Mouse (Mus musculus): ENCODE measurements around the gene Tspan17. TPM values are rescaled to one million over a fixed set of nuclear protein-coding genes. Genes with fewer than 3 reads are reported as not detected.

The Tspan17 gene
- total RNA-seq, 1 experiment: 10.4 TPM

DNA sequence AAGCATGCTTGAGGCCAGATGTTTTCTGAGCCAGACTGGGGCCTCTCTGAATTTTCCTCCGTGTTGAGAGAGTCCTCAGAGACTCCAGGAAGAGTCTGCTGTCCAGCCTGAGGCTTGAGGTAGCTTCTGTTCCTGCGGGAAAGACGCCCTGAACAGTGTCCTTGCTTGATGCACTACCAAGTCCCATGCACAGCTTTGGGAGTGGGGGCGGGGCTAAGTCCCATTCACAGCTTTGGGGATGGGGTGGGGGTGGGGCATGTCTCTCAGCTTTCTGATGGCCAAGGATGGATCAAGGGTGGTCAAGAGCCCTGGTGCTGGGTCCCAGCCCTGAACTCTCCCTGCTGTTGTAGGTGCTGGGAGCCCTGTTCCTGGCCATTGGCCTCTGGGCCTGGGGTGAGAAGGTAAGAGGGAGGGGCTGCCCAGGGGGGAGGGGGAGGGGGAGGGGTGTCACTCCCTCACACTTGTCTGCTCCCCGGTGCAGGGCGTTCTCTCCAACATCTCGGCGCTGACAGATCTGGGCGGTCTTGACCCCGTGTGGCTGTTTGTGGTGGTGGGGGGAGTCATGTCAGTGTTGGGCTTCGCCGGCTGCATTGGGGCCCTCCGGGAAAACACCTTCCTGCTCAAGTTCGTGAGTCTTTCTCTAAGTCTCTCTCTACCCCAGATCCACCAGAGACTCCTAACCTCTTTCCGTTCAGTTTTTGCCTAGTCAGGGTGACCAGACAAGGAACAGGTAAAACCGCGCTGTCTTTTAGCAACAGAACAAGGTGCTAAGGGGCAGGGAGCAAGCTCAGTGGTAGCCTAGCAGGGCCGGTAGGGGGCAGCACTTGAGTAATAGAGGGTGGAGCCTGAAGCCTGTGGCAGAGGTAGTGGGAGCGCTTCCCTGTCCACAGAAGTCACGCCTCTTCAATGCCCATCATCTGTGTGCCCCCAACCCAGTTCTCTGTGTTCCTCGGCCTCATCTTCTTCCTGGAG, 3.4 kb downstream of the Tspan17 start:
- peak; percentile 84 for DNase-seq (ENCODE audit: low read depth, low spot score)
- no peaks in the 10 kb centered on the region; the same call in 1 of the 2 replicates for H3K36me3 ChIP-seq (ENCODE audit: control insufficient read depth, insufficient read depth, low read length, poor library complexity, severe bottlenecking)
- H3K9me3 ChIP-seq (ENCODE audit: control insufficient read depth, insufficient read depth, low read depth, low read length): no peaks in the 10 kb centered on the region
- peak overlapping the region; percentile 71 for H3K27ac ChIP-seq (ENCODE audit: insufficient read depth, low read depth, low read length, poor library complexity, severe bottlenecking)
- TF ChIP-seq MAFK (IDR thresholded peaks at IDR 0.05; ENCODE audit: insufficient read depth, low read depth, low read length) (peak; percentile 80), CHD2 (IDR thresholded peaks at IDR 0.05; ENCODE audit: low read depth, low read length) (no peak)
- peak overlapping the region; percentile 28 to 43; a peak in 3 of 4 replicates for H3K4me3 ChIP-seq (ENCODE audit: insufficient read depth in 1 of 2, low read depth in 1 of 2, low read length in 2 of 2, poor library complexity in 1 of 2, severe bottlenecking in 1 of 2)
- H3K4me1 ChIP-seq (ENCODE audit: control insufficient read depth in 2 of 2, insufficient read depth in 2 of 2, low read length in 2 of 2, poor library complexity in 1 of 2): peaks cover 4 to 32% of the 10 kb centered on the region in 2 experiments; a peak in 2 of 4 replicates
- in situ Hi-C loops (cut with MboI; ENCODE audit: low sequenced_read_pairs in 2 of 2, unreplicated experiment in 2 of 2): loop anchor here in 1 of 2 experiments (10.0 kb wide), 1 partner anchor 272 kb away; no protein-coding TSS in a partner anchor
- 0 out of 2 replicates have a peak overlapping the region, but pooled peaks have one; percentile 21 for H3K9ac ChIP-seq (ENCODE audit: insufficient read depth, low read depth, low read length, poor library complexity, severe bottlenecking)

DNA sequence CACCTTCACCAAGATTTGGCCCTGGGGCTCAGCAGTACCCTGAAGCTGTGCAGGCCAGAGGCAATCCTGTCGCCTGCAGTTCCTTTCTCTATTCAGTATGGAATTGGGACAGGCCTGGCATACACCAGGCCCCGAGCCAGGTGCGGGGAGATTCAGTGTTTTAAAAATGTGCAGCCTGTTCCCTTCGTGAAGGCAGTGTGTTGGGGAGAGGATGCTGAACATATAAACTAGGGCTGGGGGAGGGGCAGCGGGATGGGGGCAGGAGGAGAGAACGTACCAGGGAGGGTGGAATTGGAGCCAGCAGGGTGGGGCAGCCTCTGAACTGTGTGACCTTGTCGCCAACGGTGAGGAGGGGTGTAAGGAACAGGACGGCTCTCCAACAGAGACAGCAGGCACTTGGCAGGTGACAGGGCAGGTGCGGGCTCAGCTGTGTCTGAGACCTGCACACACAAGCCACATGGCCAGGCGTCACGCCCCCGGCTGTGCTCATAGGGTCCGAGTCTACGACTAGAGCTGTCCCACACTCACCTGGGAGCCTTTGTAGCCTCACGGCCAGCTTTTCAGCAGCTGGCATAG, 4.9 kb downstream of the Tspan17 start:
- TF ChIP-seq ZNF384 (IDR thresholded peaks at IDR 0.05; ENCODE audit: low read depth, low read length) (no peak), CHD2 (IDR thresholded peaks at IDR 0.05; ENCODE audit: low read depth, low read length) (no peak), ZC3H11A (IDR thresholded peaks at IDR 0.05; ENCODE audit: borderline replicate concordance, low read depth, low read length) (no peak), MAFK (IDR thresholded peaks at IDR 0.05; ENCODE audit: insufficient read depth, low read depth, low read length) (no peak), HCFC1 (IDR thresholded peaks at IDR 0.05; ENCODE audit: borderline replicate concordance, insufficient read depth, low read length) (no peak)
- no peaks in the 10 kb centered on the region; the same call in 1 of the 2 replicates for H3K36me3 ChIP-seq (ENCODE audit: control insufficient read depth, insufficient read depth, low read length, poor library complexity, severe bottlenecking)
- no peak overlapping the region for H3K4me3 ChIP-seq (ENCODE audit: insufficient read depth in 1 of 2, low read depth in 1 of 2, low read length in 2 of 2, poor library complexity in 1 of 2, severe bottlenecking in 1 of 2)
- H3K27ac ChIP-seq (ENCODE audit: insufficient read depth, low read depth, low read length, poor library complexity, severe bottlenecking): no peak overlapping the region
- H3K4me1 ChIP-seq (ENCODE audit: control insufficient read depth in 2 of 2, insufficient read depth in 2 of 2, low read length in 2 of 2, poor library complexity in 1 of 2): peaks cover 0 to 27% of the 10 kb centered on the region in 2 experiments; a peak in 2 of 4 replicates
- DNase-seq (ENCODE audit: low read depth, low spot score): no peak
- H3K9ac ChIP-seq (ENCODE audit: insufficient read depth, low read depth, low read length, poor library complexity, severe bottlenecking): no peak overlapping the region
- H3K9me3 ChIP-seq (ENCODE audit: control insufficient read depth, insufficient read depth, low read depth, low read length): no peaks in the 10 kb centered on the region
- in situ Hi-C loops (cut with MboI; ENCODE audit: low sequenced_read_pairs in 2 of 2, unreplicated experiment in 2 of 2): loop anchor here in 1 of 2 experiments (10.0 kb wide), 1 partner anchor 271 kb away; no protein-coding TSS in a partner anchor

DNA sequence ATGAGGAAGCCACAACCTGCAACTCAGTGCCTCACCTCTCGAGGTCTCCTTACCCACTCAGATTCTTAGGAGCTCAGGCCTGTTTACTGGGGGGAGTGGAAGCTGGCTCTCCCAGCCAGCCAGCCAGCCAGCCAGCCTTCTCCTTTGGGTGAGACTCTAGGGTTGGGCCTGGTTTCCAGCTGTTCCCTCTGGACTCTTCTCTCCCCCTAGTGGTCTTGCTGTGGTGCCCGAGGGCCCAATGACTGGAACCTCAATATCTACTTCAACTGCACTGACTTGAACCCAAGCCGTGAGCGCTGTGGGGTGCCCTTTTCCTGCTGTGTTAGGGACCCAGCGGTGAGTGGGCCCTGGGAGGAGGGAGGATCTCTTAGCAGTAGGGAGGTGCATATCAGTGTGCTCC, 5.7 kb downstream of the Tspan17 start:
- no peak overlapping the region for H3K4me3 ChIP-seq (ENCODE audit: insufficient read depth in 1 of 2, low read depth in 1 of 2, low read length in 2 of 2, poor library complexity in 1 of 2, severe bottlenecking in 1 of 2)
- no peaks in the 10 kb centered on the region for H3K9me3 ChIP-seq (ENCODE audit: control insufficient read depth, insufficient read depth, low read depth, low read length)
- no peak for TF ChIP-seq HCFC1 (IDR thresholded peaks at IDR 0.05; ENCODE audit: borderline replicate concordance, insufficient read depth, low read length)
- no peak for TF ChIP-seq ZC3H11A (IDR thresholded peaks at IDR 0.05; ENCODE audit: borderline replicate concordance, low read depth, low read length)
- no peak for TF ChIP-seq ZNF384 (IDR thresholded peaks at IDR 0.05; ENCODE audit: low read depth, low read length)
- no peak for TF ChIP-seq MAFK (IDR thresholded peaks at IDR 0.05; ENCODE audit: insufficient read depth, low read depth, low read length)
- TF ChIP-seq CHD2 (IDR thresholded peaks at IDR 0.05; ENCODE audit: low read depth, low read length): no peak
- peaks cover 0 to 27% of the 10 kb centered on the region in 2 experiments; a peak in 2 of 4 replicates for H3K4me1 ChIP-seq (ENCODE audit: control insufficient read depth in 2 of 2, insufficient read depth in 2 of 2, low read length in 2 of 2, poor library complexity in 1 of 2)
- no peaks in the 10 kb centered on the region; the same call in 1 of the 2 replicates for H3K36me3 ChIP-seq (ENCODE audit: control insufficient read depth, insufficient read depth, low read length, poor library complexity, severe bottlenecking)
- no peak overlapping the region for H3K27ac ChIP-seq (ENCODE audit: insufficient read depth, low read depth, low read length, poor library complexity, severe bottlenecking)
- H3K9ac ChIP-seq (ENCODE audit: insufficient read depth, low read depth, low read length, poor library complexity, severe bottlenecking): no peak overlapping the region
- DNase-seq (ENCODE audit: low read depth, low spot score): no peak
- in situ Hi-C loops (cut with MboI; ENCODE audit: low sequenced_read_pairs in 2 of 2, unreplicated experiment in 2 of 2): loop anchor here in 1 of 2 experiments (10.0 kb wide), 1 partner anchor 270 kb away; no protein-coding TSS in a partner anchor

DNA sequence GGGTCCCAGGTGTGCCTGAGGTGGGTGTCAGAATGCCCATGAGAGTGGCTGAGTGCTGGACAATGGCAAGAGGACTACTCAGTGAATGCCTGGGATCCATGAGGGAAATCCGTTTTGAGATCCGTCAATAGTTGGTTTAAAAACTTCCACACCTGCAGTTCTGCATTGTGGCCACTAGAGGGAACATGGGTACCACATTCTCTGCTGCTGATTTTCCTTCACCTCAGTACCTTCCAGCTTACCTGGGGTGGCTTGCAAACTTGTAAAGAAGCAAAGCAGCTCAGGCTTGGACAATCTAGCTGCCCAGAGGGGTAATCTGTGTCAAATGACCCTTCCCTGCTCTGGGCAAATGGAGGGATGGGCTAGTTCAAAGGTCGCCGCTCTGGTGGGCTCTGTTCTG, 8.2 kb downstream of the Tspan17 start:
- Histone ChIP-seq H3K9ac (ENCODE audit: insufficient read depth, low read depth, low read length, poor library complexity, severe bottlenecking) (no peak overlapping the region), H3K36me3 (ENCODE audit: control insufficient read depth, insufficient read depth, low read length, poor library complexity, severe bottlenecking) (no peaks in the 10 kb centered on the region; the same call in 1 of the 2 replicates), H3K9me3 (ENCODE audit: control insufficient read depth, insufficient read depth, low read depth, low read length) (no peaks in the 10 kb centered on the region), H3K4me1 (ENCODE audit: control insufficient read depth in 2 of 2, insufficient read depth in 2 of 2, low read length in 2 of 2, poor library complexity in 1 of 2) (peaks cover 0 to 16% of the 10 kb centered on the region in 2 experiments; a peak in 2 of 4 replicates), H3K27ac (ENCODE audit: insufficient read depth, low read depth, low read length, poor library complexity, severe bottlenecking) (no peak overlapping the region), H3K4me3 (ENCODE audit: insufficient read depth in 1 of 2, low read depth in 1 of 2, low read length in 2 of 2, poor library complexity in 1 of 2, severe bottlenecking in 1 of 2) (no peak overlapping the region)
- in situ Hi-C loops (cut with MboI; ENCODE audit: low sequenced_read_pairs in 2 of 2, unreplicated experiment in 2 of 2): loop anchor here in 1 of 2 experiments (10.0 kb wide), 1 partner anchor 267 kb away; no protein-coding TSS in a partner anchor
- DNase-seq (ENCODE audit: low read depth, low spot score): no peak
- TF ChIP-seq ZC3H11A (IDR thresholded peaks at IDR 0.05; ENCODE audit: borderline replicate concordance, low read depth, low read length): peak; percentile 94
- TF ChIP-seq MAFK (IDR thresholded peaks at IDR 0.05; ENCODE audit: insufficient read depth, low read depth, low read length): 0 out of 2 replicates have a peak, but pooled peaks have one; percentile 8
- TF ChIP-seq CHD2 (IDR thresholded peaks at IDR 0.05; ENCODE audit: low read depth, low read length): no peak
- TF ChIP-seq ZNF384 (IDR thresholded peaks at IDR 0.05; ENCODE audit: low read depth, low read length): no peak

All from ES-E14 (cell line).